Mouse (Mus musculus): ENCODE results near the gene Ece1. TPM values are rescaled to one million over a fixed set of nuclear protein-coding genes. Genes with fewer than 3 reads are reported as not detected.
A peak's percentile ranks its signal among the peaks of the same experiment; 100 is the strongest.

Ece1 gene
- polyA plus RNA-seq, 1 experiment from 2014 or later = 69.0 TPM

- 7% methylated on average over 10 of the region's 10 CpGs for WGBS
- Histone ChIP-seq H3K36me3 (ENCODE audit: control insufficient read depth, insufficient read depth, low read length) (no peaks in the 10 kb centered on the region; the same call in 1 of the 2 replicates), H3K27me3 (ENCODE audit: control insufficient read depth, insufficient read depth, low read length) (no peaks in the 10 kb centered on the region), H3K9me3 (ENCODE audit: control insufficient read depth, low read length) (no peaks in the 10 kb centered on the region), H3K4me2 (replicated peaks; ENCODE audit: low read depth, low read length) (peak overlapping the region; percentile 21; the same call in 1 of the 2 replicates), H3K9ac (ENCODE audit: low read depth, low read length) (peak overlapping the region; percentile 40), H3K27ac (ENCODE audit: low read depth, low read length) (peak overlapping the region; percentile 92), H3K4me3 (ENCODE audit: low read length) (0 out of 2 replicates have a peak overlapping the region, but pooled peaks have one; percentile 1), H3K4me1 (ENCODE audit: control insufficient read depth, insufficient read depth, low read length) (peaks cover 44% of the 10 kb centered on the region)
- ATAC-seq (ENCODE audit: low FRiP score, low TSS enrichment) = no peak
Observed at GRCm38 (mm10) chr4:137920500-137920961, 58.5 kb downstream of the Ece1 start.

GRCm38 (mm10) chr4:137921510-137921909, 59.5 kb downstream of the Ece1 start:
- Histone ChIP-seq H3K4me1 (ENCODE audit: control insufficient read depth, insufficient read depth, low read length) (peaks cover 44% of the 10 kb centered on the region), H3K9ac (ENCODE audit: low read depth, low read length) (no peak overlapping the region), H3K36me3 (ENCODE audit: control insufficient read depth, insufficient read depth, low read length) (peaks cover 2% of the 10 kb centered on the region; the same call in 1 of the 2 replicates), H3K4me3 (ENCODE audit: low read length) (no peak overlapping the region), H3K4me2 (replicated peaks; ENCODE audit: low read depth, low read length) (no peak overlapping the region; the same call in 1 of the 2 replicates), H3K27me3 (ENCODE audit: control insufficient read depth, insufficient read depth, low read length) (no peaks in the 10 kb centered on the region), H3K27ac (ENCODE audit: low read depth, low read length) (no peak overlapping the region), H3K9me3 (ENCODE audit: control insufficient read depth, low read length) (no peaks in the 10 kb centered on the region)
- 78% methylated on average over 11 of the region's 11 CpGs for WGBS
- ATAC-seq (ENCODE audit: low FRiP score, low TSS enrichment) = no peak

GRCm38 (mm10) chr4:137923052-137923451, 61.0 kb downstream of the Ece1 start:
- no peak overlapping the region for H3K9ac ChIP-seq (ENCODE audit: low read depth, low read length)
- no peaks in the 10 kb centered on the region for H3K27me3 ChIP-seq (ENCODE audit: control insufficient read depth, insufficient read depth, low read length)
- no peak for ATAC-seq (ENCODE audit: low FRiP score, low TSS enrichment)
- H3K4me2 ChIP-seq (replicated peaks; ENCODE audit: low read depth, low read length) = no peak overlapping the region
- peaks cover 41% of the 10 kb centered on the region for H3K4me1 ChIP-seq (ENCODE audit: control insufficient read depth, insufficient read depth, low read length)
- no peak overlapping the region for H3K27ac ChIP-seq (ENCODE audit: low read depth, low read length)
- 82% methylated on average over 15 of the region's 15 CpGs for WGBS
- H3K36me3 ChIP-seq (ENCODE audit: control insufficient read depth, insufficient read depth, low read length) = peaks cover 8% of the 10 kb centered on the region; the same call in 1 of the 2 replicates
- H3K4me3 ChIP-seq (ENCODE audit: low read length) = no peak overlapping the region
- no peaks in the 10 kb centered on the region for H3K9me3 ChIP-seq (ENCODE audit: control insufficient read depth, low read length)

- Histone ChIP-seq H3K4me3 (ENCODE audit: low read length) (no peak overlapping the region), H3K36me3 (ENCODE audit: control insufficient read depth, insufficient read depth, low read length) (peaks cover 8% of the 10 kb centered on the region; the same call in 1 of the 2 replicates)
Observed at GRCm38 (mm10) chr4:137925176-137925575, 63.1 kb downstream of the Ece1 start.

GRCm38 (mm10) chr4:137926161-137926560, 64.1 kb downstream of the Ece1 start:
- no peaks in the 10 kb centered on the region for H3K9me3 ChIP-seq (ENCODE audit: control insufficient read depth, low read length)
- H3K36me3 ChIP-seq (ENCODE audit: control insufficient read depth, insufficient read depth, low read length) = peaks cover 8% of the 10 kb centered on the region; the same call in 1 of the 2 replicates
- H3K27ac ChIP-seq (ENCODE audit: low read depth, low read length) = no peak overlapping the region
- ATAC-seq (ENCODE audit: low FRiP score, low TSS enrichment) = no peak
- H3K9ac ChIP-seq (ENCODE audit: low read depth, low read length) = no peak overlapping the region
- H3K27me3 ChIP-seq (ENCODE audit: control insufficient read depth, insufficient read depth, low read length) = no peaks in the 10 kb centered on the region
- H3K4me2 ChIP-seq (replicated peaks; ENCODE audit: low read depth, low read length) = no peak overlapping the region
- 84% methylated on average over 14 of the region's 14 CpGs for WGBS
- H3K4me3 ChIP-seq (ENCODE audit: low read length) = no peak overlapping the region
- H3K4me1 ChIP-seq (ENCODE audit: control insufficient read depth, insufficient read depth, low read length) = peaks cover 38% of the 10 kb centered on the region

More at GRCm38 (mm10) chr4:137925176-137925575, 63.1 kb downstream of the Ece1 start:
- Histone ChIP-seq H3K4me1 (ENCODE audit: control insufficient read depth, insufficient read depth, low read length) (peaks cover 38% of the 10 kb centered on the region), H3K9me3 (ENCODE audit: control insufficient read depth, low read length) (no peaks in the 10 kb centered on the region), H3K4me2 (replicated peaks; ENCODE audit: low read depth, low read length) (no peak overlapping the region), H3K27me3 (ENCODE audit: control insufficient read depth, insufficient read depth, low read length) (no peaks in the 10 kb centered on the region), H3K9ac (ENCODE audit: low read depth, low read length) (no peak overlapping the region), H3K27ac (ENCODE audit: low read depth, low read length) (no peak overlapping the region)
- ATAC-seq (ENCODE audit: low FRiP score, low TSS enrichment) = no peak
- WGBS = 81% methylated on average over 4 of the region's 4 CpGs

- 43% methylated on average over 7 of the region's 7 CpGs for WGBS
- no peak overlapping the region; the same call in 1 of the 2 replicates for H3K27ac ChIP-seq (ENCODE audit: low read depth, low read length)
- no peaks in the 10 kb centered on the region for H3K27me3 ChIP-seq (ENCODE audit: control insufficient read depth, insufficient read depth, low read length)
- H3K9ac ChIP-seq (ENCODE audit: low read depth, low read length) = 0 out of 2 replicates have a peak overlapping the region, but pooled peaks have one; percentile 18
- H3K4me3 ChIP-seq (ENCODE audit: low read length) = no peak overlapping the region
- peaks cover 42% of the 10 kb centered on the region for H3K4me1 ChIP-seq (ENCODE audit: control insufficient read depth, insufficient read depth, low read length)
- ATAC-seq (ENCODE audit: low FRiP score, low TSS enrichment) = no peak
- H3K36me3 ChIP-seq (ENCODE audit: control insufficient read depth, insufficient read depth, low read length) = peaks cover 8% of the 10 kb centered on the region; the same call in 1 of the 2 replicates
- no peak overlapping the region for H3K4me2 ChIP-seq (replicated peaks; ENCODE audit: low read depth, low read length)
- H3K9me3 ChIP-seq (ENCODE audit: control insufficient read depth, low read length) = no peaks in the 10 kb centered on the region
Observed at GRCm38 (mm10) chr4:137927136-137927535, 65.1 kb downstream of the Ece1 start.

- peaks cover 46% of the 10 kb centered on the region for H3K4me1 ChIP-seq (ENCODE audit: control insufficient read depth, insufficient read depth, low read length)
- 0 out of 2 replicates have a peak overlapping the region, but pooled peaks have one; percentile 18 for H3K9ac ChIP-seq (ENCODE audit: low read depth, low read length)
- no peaks in the 10 kb centered on the region for H3K9me3 ChIP-seq (ENCODE audit: control insufficient read depth, low read length)
- no peak for ATAC-seq (ENCODE audit: low FRiP score, low TSS enrichment)
- H3K27me3 ChIP-seq (ENCODE audit: control insufficient read depth, insufficient read depth, low read length) = no peaks in the 10 kb centered on the region
- H3K27ac ChIP-seq (ENCODE audit: low read depth, low read length) = no peak overlapping the region
- H3K4me3 ChIP-seq (ENCODE audit: low read length) = no peak overlapping the region
- peaks cover 11% of the 10 kb centered on the region; the same call in 1 of the 2 replicates for H3K36me3 ChIP-seq (ENCODE audit: control insufficient read depth, insufficient read depth, low read length)
- H3K4me2 ChIP-seq (replicated peaks; ENCODE audit: low read depth, low read length) = no peak overlapping the region
- WGBS = 73% methylated on average over 12 of the region's 12 CpGs
Observed at GRCm38 (mm10) chr4:137927741-137928535, 65.9 kb downstream of the Ece1 start.

- Histone ChIP-seq H3K4me1 (ENCODE audit: control insufficient read depth, insufficient read depth, low read length) (peaks cover 46% of the 10 kb centered on the region), H3K9me3 (ENCODE audit: control insufficient read depth, low read length) (no peaks in the 10 kb centered on the region), H3K4me2 (replicated peaks; ENCODE audit: low read depth, low read length) (no peak overlapping the region), H3K27ac (ENCODE audit: low read depth, low read length) (no peak overlapping the region), H3K27me3 (ENCODE audit: control insufficient read depth, insufficient read depth, low read length) (no peaks in the 10 kb centered on the region), H3K36me3 (ENCODE audit: control insufficient read depth, insufficient read depth, low read length) (peaks cover 11% of the 10 kb centered on the region; the same call in 1 of the 2 replicates), H3K4me3 (ENCODE audit: low read length) (no peak overlapping the region), H3K9ac (ENCODE audit: low read depth, low read length) (0 out of 2 replicates have a peak overlapping the region, but pooled peaks have one; percentile 18)
- 79% methylated on average over 1 of the region's 1 CpGs for WGBS
- no peak for ATAC-seq (ENCODE audit: low FRiP score, low TSS enrichment)
Observed at GRCm38 (mm10) chr4:137928813-137929212, 66.8 kb downstream of the Ece1 start.

All from kidney, embryonic 14.5 days (tissue).